Mouse (Mus musculus): ENCODE measurements around the gene Dscaml1. TPM values are rescaled to one million over a fixed set of nuclear protein-coding genes. Genes with fewer than 3 reads are reported as not detected.

Gene Dscaml1
- total RNA-seq, 2 experiments from 2014 or later = not detected

DNA sequence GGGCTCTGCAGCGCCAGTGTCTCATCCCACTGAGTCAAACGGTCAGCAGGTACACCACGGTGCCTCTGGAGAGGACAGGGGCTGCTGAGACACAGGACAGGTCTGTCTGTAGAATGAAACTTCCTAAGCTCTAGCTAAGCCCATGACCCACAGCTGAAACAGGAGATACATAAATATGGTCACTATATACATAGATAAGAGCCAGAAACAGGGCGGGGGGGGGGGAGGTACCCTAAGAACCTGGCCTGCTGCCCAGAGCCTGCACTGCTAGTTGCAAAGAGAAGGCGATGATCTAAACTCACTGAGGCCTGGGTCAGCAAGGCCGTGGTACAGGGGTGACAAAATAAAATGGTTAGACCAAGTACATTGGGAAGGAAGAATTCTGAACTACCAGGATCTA, 361.1 kb downstream of the Dscaml1 start:
- intact Hi-C loops (cut with DNase I) = no loop called here
- DNase-seq (ENCODE audit: low spot score) = no peak

DNA sequence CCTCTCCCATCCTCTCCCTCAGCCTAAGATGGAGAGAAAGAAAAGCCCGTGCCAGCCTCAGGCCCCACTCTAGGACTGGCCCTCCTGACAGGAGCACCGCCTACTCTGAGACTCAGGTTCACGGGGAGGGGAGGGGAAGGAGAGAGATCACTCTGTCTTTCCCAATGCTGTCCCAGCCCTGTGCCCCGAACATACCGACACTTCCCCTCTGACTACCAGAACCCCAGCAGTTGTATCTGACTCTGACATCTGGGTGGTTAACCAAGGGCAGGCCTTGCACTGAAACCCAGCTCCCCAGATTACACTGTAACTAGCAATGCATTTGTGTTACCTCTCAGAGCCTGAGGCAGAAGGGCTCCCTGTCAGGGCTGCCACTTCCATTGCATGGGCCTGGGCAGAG, 362.0 kb downstream of the Dscaml1 start:
- intact Hi-C loops (cut with DNase I) = no loop called here
- DNase-seq (ENCODE audit: low spot score) = no peak

DNA sequence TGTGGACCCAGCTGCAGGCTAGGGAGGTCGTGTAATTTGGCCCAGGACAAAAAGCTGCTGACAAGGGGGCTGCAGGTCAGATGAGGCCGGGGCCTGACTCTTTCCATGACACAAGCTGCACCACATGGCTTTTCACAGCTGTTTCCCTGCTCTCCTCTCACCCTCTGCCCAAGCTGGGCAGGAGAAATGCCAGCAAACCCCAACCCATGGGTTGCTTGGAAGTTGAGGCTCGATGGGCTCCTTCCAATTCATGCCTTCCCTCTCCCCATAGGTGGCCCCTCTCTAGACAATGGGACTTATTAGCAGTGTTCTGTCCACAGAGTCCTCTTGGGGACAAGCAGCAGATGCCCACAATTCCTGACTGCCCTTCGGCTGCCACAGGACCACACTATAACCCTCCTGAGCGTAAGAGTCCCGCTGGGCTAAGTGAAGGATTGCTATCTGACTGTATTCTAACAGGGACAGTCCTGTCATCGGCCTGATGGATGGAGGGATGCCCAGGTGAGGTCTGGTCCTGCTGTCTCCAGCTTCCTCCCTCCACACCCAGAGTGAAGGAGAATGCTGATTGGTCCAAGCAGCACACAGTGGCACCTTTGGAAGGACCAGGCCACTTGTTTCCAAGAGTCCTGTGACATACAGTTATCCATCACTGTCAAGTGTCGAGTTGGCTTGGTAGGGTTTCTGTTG, 365.2 kb downstream of the Dscaml1 start:
- intact Hi-C loops (cut with DNase I) = no loop called here
- DNase-seq (ENCODE audit: low spot score) = no peak

DNA sequence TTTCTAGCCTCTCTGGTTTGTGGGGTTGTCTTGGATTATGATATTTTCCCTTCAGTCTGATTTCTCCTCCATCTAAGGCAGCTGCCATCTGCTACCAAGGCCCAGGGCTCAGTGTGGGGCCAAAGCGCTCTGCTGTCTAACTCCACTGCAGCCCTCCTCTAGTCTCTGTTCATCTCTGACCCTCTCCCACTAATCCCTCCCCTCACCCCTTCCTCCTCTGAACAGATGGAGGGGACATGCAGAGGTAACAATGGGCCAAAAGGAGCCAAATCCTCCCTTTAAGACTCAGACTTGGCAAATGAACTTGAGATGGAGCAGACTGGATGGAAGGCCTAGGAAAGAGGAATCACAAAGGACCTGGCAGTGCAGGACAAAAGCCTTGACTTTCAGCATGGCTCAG, 365.8 kb downstream of the Dscaml1 start:
- no peak for DNase-seq (ENCODE audit: low spot score)
- intact Hi-C loops (cut with DNase I) = no loop called here

DNA sequence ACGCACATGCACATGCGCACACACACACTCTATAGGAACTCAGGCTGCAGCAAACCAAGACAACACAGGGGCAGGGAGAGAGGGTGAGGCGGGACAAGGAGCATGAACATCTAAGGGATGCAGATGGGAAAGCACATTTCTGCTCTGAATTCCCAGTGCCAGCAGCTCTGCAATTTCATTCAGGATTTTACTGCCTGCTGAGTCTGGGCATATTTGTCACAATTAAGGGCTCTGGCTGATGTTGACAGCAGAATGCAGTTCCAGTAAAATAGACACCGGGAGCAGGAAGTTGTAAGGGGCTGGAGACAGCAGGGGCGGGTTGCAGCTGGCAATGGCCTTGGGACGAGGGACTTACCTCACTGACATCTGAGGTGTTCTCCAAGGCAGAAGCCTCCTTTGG, 367.3 kb downstream of the Dscaml1 start:
- DNase-seq (ENCODE audit: low spot score) = no peak
- intact Hi-C loops (cut with DNase I) = no loop called here

DNA sequence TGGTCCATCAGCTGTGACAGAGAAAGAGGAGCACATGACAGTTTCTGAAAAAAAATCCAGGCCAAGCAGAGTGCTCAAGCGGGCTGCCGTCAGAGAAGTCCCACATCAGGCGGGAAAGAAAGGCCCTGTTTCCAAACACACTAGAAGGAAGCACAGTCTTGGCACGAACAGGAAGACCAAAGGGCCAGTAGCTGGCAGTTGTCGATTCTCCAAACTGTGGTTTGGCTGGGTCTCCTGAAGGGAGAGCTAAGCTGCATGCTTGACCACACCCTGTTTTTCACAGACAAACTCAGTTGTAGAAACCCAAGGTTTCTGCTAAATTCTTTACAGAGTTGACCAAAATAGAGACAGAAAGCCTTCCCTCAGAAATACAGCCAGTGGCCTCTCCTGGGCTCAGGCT, 369.3 kb downstream of the Dscaml1 start:
- peak; percentile 27 for DNase-seq (ENCODE audit: low spot score)
- intact Hi-C loops (cut with DNase I) = no loop called here

DNA sequence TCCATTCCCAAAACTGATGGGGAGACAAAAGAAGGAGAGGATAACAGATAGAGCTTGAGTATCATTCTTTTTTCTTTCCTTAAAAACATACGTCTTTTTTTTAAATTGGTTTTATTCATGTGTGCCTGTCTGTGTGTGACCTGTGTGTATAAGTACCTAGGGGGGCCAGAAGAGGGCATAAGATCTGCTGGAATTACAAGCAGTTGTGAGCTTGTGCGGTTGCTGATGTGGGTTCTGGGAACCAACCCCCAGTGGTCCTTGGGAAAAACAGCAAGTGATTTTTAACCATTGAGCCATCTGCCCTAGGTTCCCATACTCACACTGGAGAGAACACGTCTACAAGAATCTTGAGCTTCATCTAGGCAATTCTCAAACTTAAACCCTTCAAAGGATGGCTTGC, 370.8 kb downstream of the Dscaml1 start:
- intact Hi-C loops (cut with DNase I) = no loop called here
- no peak for DNase-seq (ENCODE audit: low spot score)

DNA sequence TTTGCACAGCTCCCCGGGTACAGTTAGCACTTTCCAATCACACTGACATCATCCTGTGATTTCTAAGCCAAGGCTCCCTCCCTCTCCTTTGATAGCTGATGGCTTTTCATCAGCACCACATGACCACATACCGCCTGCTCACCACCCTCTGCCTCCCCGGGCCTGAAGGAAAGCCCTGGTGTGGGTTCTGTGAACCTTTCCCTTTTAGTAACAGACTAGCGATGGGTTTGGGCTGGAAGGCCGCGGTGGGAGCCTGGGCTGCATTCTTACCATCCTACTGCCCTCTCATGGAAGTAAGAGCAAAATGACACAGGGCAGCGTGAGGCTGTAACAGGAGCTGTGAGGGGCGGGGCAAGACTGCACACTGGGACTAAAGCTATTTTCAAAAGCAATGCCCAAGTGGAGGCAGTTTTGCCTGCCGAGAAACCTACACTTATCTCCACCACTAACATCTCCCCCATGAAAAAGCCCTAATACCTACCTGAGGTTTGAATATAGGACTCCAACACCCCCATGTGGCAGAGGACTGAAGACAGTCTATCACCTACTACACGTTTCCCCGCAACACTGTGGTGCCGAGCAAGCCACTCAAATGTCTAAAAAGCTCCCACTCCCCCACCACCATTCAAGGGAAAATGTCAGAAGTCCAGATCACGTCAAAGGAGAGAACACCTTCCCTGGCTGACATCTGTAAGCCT, 372.2 kb downstream of the Dscaml1 start:
- intact Hi-C loops (cut with DNase I) = no loop called here
- no peak for DNase-seq (ENCODE audit: low spot score)

DNA sequence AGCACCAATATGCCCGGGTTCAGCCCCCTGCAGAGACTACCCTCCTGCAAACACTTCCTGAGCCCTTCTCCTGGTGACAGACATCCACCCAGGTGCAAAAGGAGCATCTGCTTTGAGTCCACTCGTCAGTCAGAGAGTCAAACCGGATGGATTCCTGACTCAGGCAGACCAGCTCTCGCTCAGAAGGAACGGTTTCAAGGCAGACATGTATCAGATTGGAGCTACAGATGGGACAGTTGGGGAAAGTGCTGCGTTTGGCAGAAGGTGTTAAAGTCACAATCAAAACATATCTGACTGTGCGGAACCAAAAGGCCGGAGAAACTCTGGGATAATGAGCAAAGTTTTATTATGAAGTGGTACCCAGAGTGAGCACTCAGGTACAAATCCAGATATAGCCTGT, 373.0 kb downstream of the Dscaml1 start:
- intact Hi-C loops (cut with DNase I) = no loop called here
- no peak for DNase-seq (ENCODE audit: low spot score)

Other genes with a start within 250 kb of the Dscaml1 start
- gene BC049352, start 244.6 kb upstream of the Dscaml1 start, total RNA-seq (2021) = not detected
- gene Tmprss4, start 222.5 kb upstream of the Dscaml1 start, total RNA-seq (2021) = not detected
- 1 to 10 TPM; 2.2 to 2.3 TPM for gene Il10ra, start 157.5 kb upstream of the Dscaml1 start, total RNA-seq (2021)
- 1 to 10 TPM; 3.6 to 3.7 TPM for gene Tmprss13, start 107.5 kb upstream of the Dscaml1 start, total RNA-seq (2021)
- 10 to 100 TPM; 16.2 to 17.2 TPM for gene Fxyd6, start 56.4 kb upstream of the Dscaml1 start, total RNA-seq (2021)
- 1 to 10 TPM; 1.5 to 2.7 TPM for gene Fxyd2, start 27.0 kb upstream of the Dscaml1 start, total RNA-seq (2021)

Measured in heart, postnatal 25 days (tissue).